Mouse (Mus musculus) liver, embryonic 14.5 days (tissue): ENCODE results near the gene Lcn2. TPM values are rescaled to one million over a fixed set of nuclear protein-coding genes. Genes with fewer than 3 reads are reported as not detected.

Experiments used
- ATAC-seq: fragments of 200-750 bp; cut with Nextera tagmentation; 2 replicates; pipeline ENCODE4 v1.8.0; 2017; ENCODE audit warnings: moderate number of reproducible peaks, mild to moderate bottlenecking, moderate library complexity; ENCODE audit not compliant: insufficient read depth
- DNase-seq, 3 experiments: peaks; one replicate each; pipeline ENCODE4 v3.0.0-alpha.2; 2012 to 2013; ENCODE audit warnings: low read depth in 3 of 3, low spot score in 3 of 3
- H3K27ac ChIP-seq: fragments of 300-500 bp; sonication (generic); 2 replicates; pipeline ENCODE4 v1.5.1; 2014; ENCODE audit warnings: moderate library complexity, mild to moderate bottlenecking, control low read depth, inconsistent platforms
- H3K27me3 ChIP-seq: fragments of 300-500 bp; sonication (generic); 2 replicates; pipeline ENCODE4 v1.6.1; 2014; ENCODE audit warnings: mild to moderate bottlenecking, low read length, moderate library complexity; ENCODE audit not compliant: control insufficient read depth, insufficient read depth
- H3K36me3 ChIP-seq: fragments of 300-500 bp; sonication (generic); replicated peaks from 2 replicates; pipeline ENCODE4 v1.6.1; 2014; ENCODE audit warnings: low read depth; ENCODE audit not compliant: control insufficient read depth, insufficient read depth
- H3K4me1 ChIP-seq, 2 experiments: fragments of 200-500 bp in 1 of 2; fragments of 300-500 bp in 1 of 2; sonication (generic) in 1 of 2; replicated peaks; 2 replicates each; pipeline ENCODE4 v1.6.1; 2012 to 2014; ENCODE audit warnings: antibody characterized with exemption in 1 of 2, inconsistent platforms in 1 of 2, low read length in 1 of 2; ENCODE audit not compliant: control insufficient read depth in 2 of 2, insufficient read depth in 2 of 2
- H3K4me2 ChIP-seq: fragments of 300-500 bp; sonication (generic); 2 replicates; pipeline ENCODE4 v1.6.1; 2014; ENCODE audit warnings: low read depth, mild to moderate bottlenecking, control low read depth, moderate library complexity
- H3K4me3 ChIP-seq, 2 experiments: fragments of 200-500 bp in 1 of 2; fragments of 300-500 bp in 1 of 2; sonication (generic) in 1 of 2; 2 replicates each; pipeline ENCODE4 v1.5.1; 2012 to 2014; ENCODE audit warnings: low read depth in 2 of 2, low read length in 2 of 2, mild to moderate bottlenecking in 2 of 2, control low read depth in 1 of 2, inconsistent platforms in 1 of 2, moderate library complexity in 1 of 2; ENCODE audit not compliant: insufficient read depth in 1 of 2
- H3K9ac ChIP-seq: fragments of 300-500 bp; sonication (generic); replicated peaks from 2 replicates; pipeline ENCODE4 v1.6.1; 2014; ENCODE audit warnings: mild to moderate bottlenecking, control low read depth, moderate library complexity
- H3K9me3 ChIP-seq: fragments of 300-500 bp; sonication (generic); 2 replicates; pipeline ENCODE4 v1.6.1; 2016; ENCODE audit warnings: low read length, mixed read lengths; ENCODE audit not compliant: control insufficient read depth
- CTCF ChIP-seq: IDR thresholded peaks from 2 replicates; pipeline ENCODE4 v1.5.1; 2016; ENCODE audit warnings: antibody characterized with exemption, low read depth, control low read depth
- EP300 ChIP-seq: IDR thresholded peaks from 2 replicates; pipeline ENCODE4 v1.6.1; 2016; ENCODE audit warnings: antibody characterized with exemption, low read depth
- WGBS: fragments of 180-500 bp; shearing (Covaris S2); extraction: QIAGEN DNeasy Blood & Tissue Kit; methylation state at CpG from one replicate; pipeline ENCODE4 v1.1.7; 2014; ENCODE audit not compliant: insufficient replicate concordance; 5-methylcytosine and 5-hydroxymethylcytosine counted together
- polyA plus RNA-seq, 2 experiments: library from polyadenylated mRNA; depleted of rRNA in 1 of 2; stranded (reverse) in 1 of 2; unstranded in 1 of 2; fragments of >200 nt; fragmentation: Nextera tagmentation in 1 of 2; extraction: Ambion mirVana in 1 of 2; gene quantifications; 2 replicates each; pipeline versions ENCODE4 v1.2.1 to v1.2.3; 2012 to 2014

Gene Lcn2
- polyA plus RNA-seq, 2 experiments, result 29.8 to 65.1 TPM

GRCm38 (mm10) chr2:32341634-32341939 lies 46.5 kb downstream of the Lcn2 start:
- ATAC-seq, result no peak
- no peak overlapping the region for H3K4me2 ChIP-seq
- no peaks in the 10 kb centered on the region for H3K9me3 ChIP-seq
- H3K4me3 ChIP-seq, result no peak overlapping the region
- 54% methylated on average over 4 of the region's 4 CpGs for WGBS
- H3K9ac ChIP-seq, result no peak overlapping the region
- DNase-seq, result no peak
- no peaks in the 10 kb centered on the region for H3K4me1 ChIP-seq
- TF ChIP-seq EP300, result no peak
- no peak for TF ChIP-seq CTCF
- no peaks in the 10 kb centered on the region for H3K36me3 ChIP-seq
- no peak overlapping the region for H3K27ac ChIP-seq
- no peaks in the 10 kb centered on the region; the same call in 1 of the 2 replicates for H3K27me3 ChIP-seq

GRCm38 (mm10) chr2:32340836-32341633 lies 47.0 kb downstream of the Lcn2 start:
- no peaks in the 10 kb centered on the region; the same call in 1 of the 2 replicates for H3K27me3 ChIP-seq
- no peaks in the 10 kb centered on the region for H3K9me3 ChIP-seq
- TF ChIP-seq EP300 (no peak), CTCF (no peak)
- H3K36me3 ChIP-seq, result no peaks in the 10 kb centered on the region
- no peak overlapping the region for H3K4me3 ChIP-seq
- no peak overlapping the region for H3K4me2 ChIP-seq
- ATAC-seq, result no peak
- no peak overlapping the region for H3K27ac ChIP-seq
- WGBS, result 63% methylated on average over 13 of the region's 13 CpGs
- H3K9ac ChIP-seq, result no peak overlapping the region
- no peak for DNase-seq
- no peaks in the 10 kb centered on the region for H3K4me1 ChIP-seq

- WGBS, result 28% methylated on average over 26 of the region's 26 CpGs
- Histone ChIP-seq H3K9ac (no peak overlapping the region), H3K4me2 (no peak overlapping the region), H3K36me3 (no peaks in the 10 kb centered on the region), H3K9me3 (no peaks in the 10 kb centered on the region), H3K27me3 (no peaks in the 10 kb centered on the region; the same call in 1 of the 2 replicates), H3K27ac (no peak overlapping the region), H3K4me3 (no peak overlapping the region), H3K4me1 (no peaks in the 10 kb centered on the region)
- ATAC-seq (no peak), DNase-seq (no peak)
- no peak for TF ChIP-seq CTCF
- no peak for TF ChIP-seq EP300
Observed at GRCm38 (mm10) chr2:32339912-32340642, 48.0 kb downstream of the Lcn2 start.

- no peaks in the 10 kb centered on the region; the same call in 1 of the 2 replicates for H3K27me3 ChIP-seq
- no peak overlapping the region for H3K27ac ChIP-seq
- no peaks in the 10 kb centered on the region for H3K4me1 ChIP-seq
- H3K4me3 ChIP-seq, result no peak overlapping the region
- no peaks in the 10 kb centered on the region for H3K9me3 ChIP-seq
- no peak overlapping the region for H3K9ac ChIP-seq
- no peak for DNase-seq
- no peak for TF ChIP-seq EP300
- no peak for TF ChIP-seq CTCF
- no peak overlapping the region for H3K4me2 ChIP-seq
- WGBS, result 35% methylated on average over 15 of the region's 15 CpGs
- no peaks in the 10 kb centered on the region for H3K36me3 ChIP-seq
- ATAC-seq, result no peak
Observed at GRCm38 (mm10) chr2:32335888-32336287, 52.2 kb downstream of the Lcn2 start.

Other genes starting within 250 kb of the Lcn2 start
- 6.7 and 7.6 TPM in 2 replicates for gene Prrc2b, start 237.2 kb downstream of the Lcn2 start, polyA plus RNA-seq (2012; rRNA removed)
- gene Prrc2b, start 237.2 kb downstream of the Lcn2 start, polyA plus RNA-seq (2014; fragmentation: Nextera tagmentation; extraction: Ambion mirVana), result 6.2 and 10.6 TPM in 2 replicates
- gene Pomt1, start 151.7 kb downstream of the Lcn2 start, polyA plus RNA-seq (2012; rRNA removed), result 9.6 and 10.1 TPM in 2 replicates
- gene Pomt1, start 151.7 kb downstream of the Lcn2 start, polyA plus RNA-seq (2014; fragmentation: Nextera tagmentation; extraction: Ambion mirVana), result 10.1 and 12.1 TPM in 2 replicates
- gene Uck1, start 128.1 kb downstream of the Lcn2 start, polyA plus RNA-seq (2012; rRNA removed), result 17.7 and 19.8 TPM in 2 replicates
- gene Uck1, start 128.1 kb downstream of the Lcn2 start, polyA plus RNA-seq (2014; fragmentation: Nextera tagmentation; extraction: Ambion mirVana), result 21.5 and 21.8 TPM in 2 replicates
- gene Golga2, start 100.9 kb downstream of the Lcn2 start, polyA plus RNA-seq (2012; rRNA removed), result 10.0 and 13.0 TPM in 2 replicates
- 6.9 and 7.6 TPM in 2 replicates for gene Golga2, start 100.9 kb downstream of the Lcn2 start, polyA plus RNA-seq (2014; fragmentation: Nextera tagmentation; extraction: Ambion mirVana)
- 108 and 130 TPM in 2 replicates for gene Swi5, start 100.2 kb downstream of the Lcn2 start, polyA plus RNA-seq (2012; rRNA removed)
- 100.0 and 105 TPM in 2 replicates for gene Swi5, start 100.2 kb downstream of the Lcn2 start, polyA plus RNA-seq (2014; fragmentation: Nextera tagmentation; extraction: Ambion mirVana)
- gene Ciz1, start 35.9 kb downstream of the Lcn2 start, polyA plus RNA-seq (2012; rRNA removed), result 40.3 and 43.3 TPM in 2 replicates
- gene Ciz1, start 35.9 kb downstream of the Lcn2 start, polyA plus RNA-seq (2014; fragmentation: Nextera tagmentation; extraction: Ambion mirVana), result 13.1 and 13.9 TPM in 2 replicates
- 2.9 and 4.0 TPM in 2 replicates for gene Dnm1, start 34.9 kb downstream of the Lcn2 start, polyA plus RNA-seq (2012; rRNA removed)
- gene Dnm1, start 34.9 kb downstream of the Lcn2 start, polyA plus RNA-seq (2014; fragmentation: Nextera tagmentation; extraction: Ambion mirVana), result 0.43 and 0.56 TPM in 2 replicates
- gene 1110008P14Rik, start 6.3 kb downstream of the Lcn2 start, polyA plus RNA-seq (2012; rRNA removed), result 32.6 and 39.6 TPM in 2 replicates
- gene 1110008P14Rik, start 6.3 kb downstream of the Lcn2 start, polyA plus RNA-seq (2014; fragmentation: Nextera tagmentation; extraction: Ambion mirVana), result 38.7 and 40.8 TPM in 2 replicates
- 7.9 and 11.6 TPM in 2 replicates for gene Ptges2, start 7.6 kb upstream of the Lcn2 start, polyA plus RNA-seq (2012; rRNA removed)
- 11.4 and 14.0 TPM in 2 replicates for gene Ptges2, start 7.6 kb upstream of the Lcn2 start, polyA plus RNA-seq (2014; fragmentation: Nextera tagmentation; extraction: Ambion mirVana)
- 1.3 and 1.4 TPM in 2 replicates for gene Naif1, start 62.2 kb upstream of the Lcn2 start, polyA plus RNA-seq (2012; rRNA removed)
- gene Naif1, start 62.2 kb upstream of the Lcn2 start, polyA plus RNA-seq (2014; fragmentation: Nextera tagmentation; extraction: Ambion mirVana), result 1.6 and 2.0 TPM in 2 replicates
- gene Slc25a25, start 63.2 kb upstream of the Lcn2 start, polyA plus RNA-seq (2012; rRNA removed), result 5.4 and 6.0 TPM in 2 replicates
- gene Slc25a25, start 63.2 kb upstream of the Lcn2 start, polyA plus RNA-seq (2014; fragmentation: Nextera tagmentation; extraction: Ambion mirVana), result 5.5 and 7.0 TPM in 2 replicates
- gene Fam102a, start 147.1 kb upstream of the Lcn2 start, polyA plus RNA-seq (2012; rRNA removed), result 0.88 and 1.0 TPM in 2 replicates
- 0.91 and 1.1 TPM in 2 replicates for gene Fam102a, start 147.1 kb upstream of the Lcn2 start, polyA plus RNA-seq (2014; fragmentation: Nextera tagmentation; extraction: Ambion mirVana)
- gene Dpm2, start 182.6 kb upstream of the Lcn2 start, polyA plus RNA-seq (2012; rRNA removed), result 53.5 and 61.6 TPM in 2 replicates
- 53.6 and 54.6 TPM in 2 replicates for gene Dpm2, start 182.6 kb upstream of the Lcn2 start, polyA plus RNA-seq (2014; fragmentation: Nextera tagmentation; extraction: Ambion mirVana)
- gene Pip5kl1, start 186.5 kb upstream of the Lcn2 start, polyA plus RNA-seq (2012; rRNA removed), result 0.11 TPM in 2 replicates
- gene Pip5kl1, start 186.5 kb upstream of the Lcn2 start, polyA plus RNA-seq (2014; fragmentation: Nextera tagmentation; extraction: Ambion mirVana), result not detected in 2 replicates
- not detected in 2 replicates for gene 9430097D07Rik, start 187.4 kb upstream of the Lcn2 start, polyA plus RNA-seq (2012; rRNA removed)
- 0.06 TPM in 1 of 2 replicates, not detected in the other for gene 9430097D07Rik, start 187.4 kb upstream of the Lcn2 start, polyA plus RNA-seq (2014; fragmentation: Nextera tagmentation; extraction: Ambion mirVana)
- gene St6galnac4, start 198.8 kb upstream of the Lcn2 start, polyA plus RNA-seq (2012; rRNA removed), result 5.4 and 5.6 TPM in 2 replicates
- 6.2 and 6.8 TPM in 2 replicates for gene St6galnac4, start 198.8 kb upstream of the Lcn2 start, polyA plus RNA-seq (2014; fragmentation: Nextera tagmentation; extraction: Ambion mirVana)
- 9.9 and 14.3 TPM in 2 replicates for gene St6galnac6, start 211.5 kb upstream of the Lcn2 start, polyA plus RNA-seq (2012; rRNA removed)
- gene St6galnac6, start 211.5 kb upstream of the Lcn2 start, polyA plus RNA-seq (2014; fragmentation: Nextera tagmentation; extraction: Ambion mirVana), result 3.2 and 4.4 TPM in 2 replicates
- 0.34 and 0.37 TPM in 2 replicates for gene Ak1, start 233.5 kb upstream of the Lcn2 start, polyA plus RNA-seq (2012; rRNA removed)
- 0.44 and 0.59 TPM in 2 replicates for gene Ak1, start 233.5 kb upstream of the Lcn2 start, polyA plus RNA-seq (2014; fragmentation: Nextera tagmentation; extraction: Ambion mirVana)